9 mouse cellular contexts compared by ENCODE assay signal in genomic region chr11:97489589-97490324, GRCm38 (mm10). TPM values are rescaled to one million over a fixed set of nuclear protein-coding genes. Genes with fewer than 3 reads are reported as not detected.
DNase-seq lines count a peak whose midpoint lies in the region; ATAC-seq and TF ChIP-seq lines count a peak whose summit lies in the region.
"Had no signal": no experiment of that assay in that cellular context is flagged by ENCODE, and none has a peak within 500 bp of the region (broad histone marks: within the 10 kb centered on the region; RNA-seq: fewer than 3 reads in every experiment).

No protein-coding gene starts in this region.

- H3K79me2 ChIP-seq in liver, adult 2 months (ENCODE audit: control insufficient read depth, insufficient read depth, low read length): no peaks in the 10 kb centered on the region
- no peaks in the 10 kb centered on the region for H3K79me2 ChIP-seq in myocyte (ENCODE audit: control insufficient read depth, insufficient read depth)

- WGBS in neural tube, embryonic 15.5 days: 20% methylated on average over 16 of the region's 16 CpGs
- WGBS in liver, adult 2 months: 53% methylated on average over 16 of the region's 16 CpGs

- TF ChIP-seq POLR2A in liver, adult 2 months (IDR thresholded peaks at IDR 0.05; ENCODE audit: extremely low read depth, insufficient read depth, low read length): no peak
- TF ChIP-seq POLR2A in myocyte (IDR thresholded peaks at IDR 0.05; ENCODE audit: insufficient read length, low read depth): peak; percentile 16
- no peak for TF ChIP-seq POLR2A in testis, adult 2 months (IDR thresholded peaks at IDR 0.05; ENCODE audit: control insufficient read depth, low read depth, low read length)

- no peaks in the 10 kb centered on the region for H3K9me3 ChIP-seq in neural tube, embryonic 15.5 days (replicated peaks)
- H3K9me3 ChIP-seq: embryonic facial prominence, embryonic 15.5 days had no signal

- H3K4me3 ChIP-seq in neural tube, embryonic 15.5 days (replicated peaks): no peak overlapping the region
- H3K4me3 ChIP-seq in liver, adult 2 months (ENCODE audit: insufficient read depth, low read depth, low read length): no peak overlapping the region
- no peak overlapping the region for H3K4me3 ChIP-seq in myocyte
- no peak overlapping the region for H3K4me3 ChIP-seq in testis, adult 2 months (ENCODE audit: control insufficient read depth, low read depth, low read length)
- H3K4me3 ChIP-seq: embryonic facial prominence, embryonic 15.5 days had no signal

- H3K27ac ChIP-seq in neural tube, embryonic 15.5 days (replicated peaks): no peak overlapping the region
- no peak overlapping the region for H3K27ac ChIP-seq in liver, adult 2 months (replicated peaks; ENCODE audit: insufficient read depth, low read depth, low read length)
- no peak overlapping the region for H3K27ac ChIP-seq in testis, adult 2 months (ENCODE audit: control insufficient read depth, insufficient read depth, low read depth, low read length)
- H3K27ac ChIP-seq: embryonic facial prominence, embryonic 15.5 days had no signal

- peak; percentile 90 for DNase-seq in neural tube, embryonic 10.5 days (ENCODE audit: extremely low spot score, low spot score)
- peak; percentile 83 for DNase-seq in cerebellum, adult 8-10 months
- DNase-seq in frontal cortex, postnatal 36 days (ENCODE audit: low spot score in 2 of 2): peak; percentile 75 to 81
- DNase-seq in kidney, adult 18-20 months: peak; percentile 86
- no peak for DNase-seq in liver, adult 2 months (ENCODE audit: extremely low read depth, low read depth, low spot score)

- H3K9ac ChIP-seq in neural tube, embryonic 15.5 days (replicated peaks): no peak overlapping the region
- H3K9ac ChIP-seq in liver, adult 2 months (ENCODE audit: low read depth, low read length): no peak overlapping the region
- H3K9ac ChIP-seq: embryonic facial prominence, embryonic 15.5 days had no signal

- peaks cover 56% of the 10 kb centered on the region for H3K36me3 ChIP-seq in neural tube, embryonic 15.5 days
- no peaks in the 10 kb centered on the region; the same call in 1 of the 2 replicates for H3K36me3 ChIP-seq in liver, adult 2 months (ENCODE audit: control insufficient read depth, insufficient read depth, low read length)
- H3K36me3 ChIP-seq in myocyte (ENCODE audit: control insufficient read depth, insufficient read depth): peaks cover 66% of the 10 kb centered on the region
- no peaks in the 10 kb centered on the region for H3K36me3 ChIP-seq in testis, adult 2 months (ENCODE audit: control insufficient read depth, insufficient read depth, low read length)

- no peak; the same call in 1 of the 2 replicates for ATAC-seq in neural tube, embryonic 15.5 days (ENCODE audit: low FRiP score)

- TF ChIP-seq CTCF in liver, adult 2 months (IDR thresholded peaks at IDR 0.05; ENCODE audit: low read depth, low read length): peak; percentile 95
- peak; percentile 95; the same call in 1 of the 2 replicates for TF ChIP-seq CTCF in testis, adult 2 months (IDR thresholded peaks at IDR 0.05; ENCODE audit: control insufficient read depth, insufficient read depth, insufficient replicate concordance, low read depth, low read length)

- H3K4me2 ChIP-seq in neural tube, embryonic 15.5 days: no peak overlapping the region
- no peak overlapping the region for H3K4me2 ChIP-seq in myocyte (ENCODE audit: low read depth)
- H3K4me2 ChIP-seq: embryonic facial prominence, embryonic 15.5 days had no signal

- H3K4me1 ChIP-seq in neural tube, embryonic 15.5 days: no peaks in the 10 kb centered on the region
- H3K4me1 ChIP-seq in liver, adult 2 months (ENCODE audit: control insufficient read depth, insufficient read depth, low read length): no peaks in the 10 kb centered on the region
- H3K4me1 ChIP-seq in testis, adult 2 months (ENCODE audit: control insufficient read depth, insufficient read depth, low read length): peaks cover 2% of the 10 kb centered on the region; the same call in 1 of the 2 replicates

- H3K27me3 ChIP-seq in neural tube, embryonic 15.5 days (replicated peaks): no peaks in the 10 kb centered on the region
- H3K27me3 ChIP-seq in liver, adult 2 months (ENCODE audit: control insufficient read depth, insufficient read depth, low read length): no peaks in the 10 kb centered on the region
- no peaks in the 10 kb centered on the region for H3K27me3 ChIP-seq in myocyte (ENCODE audit: control insufficient read depth, insufficient read depth, insufficient read length)
- H3K27me3 ChIP-seq in testis, adult 2 months (ENCODE audit: control insufficient read depth, insufficient read depth, low read length): no peaks in the 10 kb centered on the region
- H3K27me3 ChIP-seq: embryonic facial prominence, embryonic 15.5 days had no signal

- H3ac ChIP-seq in myocyte (ENCODE audit: control insufficient read depth, insufficient read length): no peak overlapping the region

TF ChIP-seq in myocyte, 11 proteins besides CTCF, POLR2A, EP300 and RAD21:
- TF ChIP-seq MAX (IDR thresholded peaks at IDR 0.05; ENCODE audit: low read depth) (no peak), TCF3 (IDR thresholded peaks at IDR 0.05; ENCODE audit: insufficient read length, low read depth) (no peak), USF1 (IDR thresholded peaks at IDR 0.05; ENCODE audit: low read depth) (no peak), CEBPB (IDR thresholded peaks at IDR 0.05; ENCODE audit: insufficient read depth, poor library complexity, severe bottlenecking) (no peak), POLR2AphosphoS2 (IDR thresholded peaks at IDR 0.05; ENCODE audit: insufficient read length, low read depth) (no peak), E2F4 (IDR thresholded peaks at IDR 0.05; ENCODE audit: insufficient read depth) (no peak), MYOD1 (IDR thresholded peaks at IDR 0.05; ENCODE audit: control insufficient read depth in 1 of 3, insufficient read length in 2 of 3, low read depth in 2 of 3) (no peak), TCF12 (IDR thresholded peaks at IDR 0.05; ENCODE audit: insufficient read depth, poor library complexity, severe bottlenecking) (no peak), REST (IDR thresholded peaks at IDR 0.05; ENCODE audit: insufficient read depth, insufficient read length) (no peak)
TF ChIP-seq in myocyte: peak in this region for 0.

RNA-seq across cellular contexts. Expression of gene 4933428G20Rik, which starts 10.4 kb away (rescaled TPM):
- 1.2 and 1.4 TPM in 2 replicates for polyA plus RNA-seq in neural tube, embryonic 15.5 days (2015; fragmentation: Nextera tagmentation; extraction: Ambion mirVana)
- total RNA-seq in liver, adult 2 months (2014; rRNA removed): not detected in 2 replicates
- not detected in 2 replicates for polyA plus RNA-seq in liver, adult 2 months (2012; rRNA removed)
- polyA plus RNA-seq in myocyte (2012; fragmentation: generic; extraction: Trizol): 1.0 TPM
- polyA plus RNA-seq in testis, adult 2 months (2012; rRNA removed): 24.3 and 28.7 TPM in 2 replicates

Comparison
In these comparisons a context has a peak if more than half of its experiments do, and no peak if none do; other contexts are left out.
1. RNA of gene 4933428G20Rik, which starts 10.4 kb away (polyA plus RNA-seq): 24.3 to 28.7 TPM in testis, adult 2 months; 1.2 to 1.4 TPM in neural tube, embryonic 15.5 days, 1.0 TPM in myocyte (single experiment) and not detected in liver, adult 2 months; every median in the first group is over 10 times any median in the second.